Mouse (Mus musculus) stomach, postnatal 0 days (tissue): ENCODE measurements around the gene Gpr179.

ENCODE experiments used
- CTCF ChIP-seq: IDR thresholded peaks from 2 replicates; pipeline ENCODE4 v1.5.1; 2016; ENCODE audit warnings: antibody characterized with exemption, low read depth, mild to moderate bottlenecking, moderate library complexity
- EP300 ChIP-seq: optimal IDR thresholded peaks from 2 replicates; pipeline ENCODE3; 2016; ENCODE audit warnings: antibody characterized with exemption

GRCm38 (mm10) chr11:97373402-97373801 lies 21.5 kb upstream of the Gpr179 start:
- TF ChIP-seq CTCF (no peak), EP300 (no peak)
